Mouse (Mus musculus): ENCODE measurements around the gene Gmeb1.

Gene Gmeb1

DNA sequence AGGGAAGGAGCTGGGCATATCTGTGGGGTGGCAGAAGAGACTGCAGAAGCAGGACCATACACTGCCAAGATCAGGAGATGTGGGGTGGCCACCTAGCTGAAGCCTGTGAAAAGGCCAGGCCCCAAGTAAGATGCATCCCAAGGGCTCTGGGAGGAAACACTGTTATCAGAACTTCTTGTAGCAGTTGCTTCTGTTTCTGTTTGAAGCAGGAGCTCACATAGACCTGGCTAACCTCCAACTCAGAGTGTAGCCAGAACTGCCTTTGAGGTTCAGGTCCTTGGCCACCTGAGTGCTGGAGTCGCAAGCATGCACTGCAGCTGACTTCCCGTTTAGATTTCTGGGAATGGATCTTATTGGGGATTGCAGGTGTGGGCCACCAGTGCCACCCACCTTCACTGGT is 43.6 kb downstream of the Gmeb1 start:
- DNase-seq (ENCODE audit: low read depth) = no peak

DNA sequence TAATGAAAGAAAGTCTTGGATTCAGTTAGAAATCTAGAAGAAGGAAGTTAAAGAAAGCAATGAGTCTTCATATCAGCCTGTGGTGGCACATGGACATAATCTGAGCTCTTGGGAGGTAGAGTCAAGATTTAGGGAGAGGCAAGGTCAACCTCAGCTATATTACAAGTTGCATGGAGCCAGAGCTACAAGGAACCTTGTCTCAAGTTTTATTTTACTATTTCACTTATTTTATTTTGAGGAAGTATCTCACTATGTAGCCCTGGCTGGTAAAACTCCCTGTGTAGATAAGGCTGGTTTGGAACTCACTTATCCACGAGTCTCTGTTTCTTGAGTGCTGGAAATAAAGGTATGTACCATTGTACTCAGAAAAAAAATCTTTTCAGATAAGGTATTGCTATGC is 44.8 kb downstream of the Gmeb1 start:
- DNase-seq (ENCODE audit: low read depth) = no peak

DNA sequence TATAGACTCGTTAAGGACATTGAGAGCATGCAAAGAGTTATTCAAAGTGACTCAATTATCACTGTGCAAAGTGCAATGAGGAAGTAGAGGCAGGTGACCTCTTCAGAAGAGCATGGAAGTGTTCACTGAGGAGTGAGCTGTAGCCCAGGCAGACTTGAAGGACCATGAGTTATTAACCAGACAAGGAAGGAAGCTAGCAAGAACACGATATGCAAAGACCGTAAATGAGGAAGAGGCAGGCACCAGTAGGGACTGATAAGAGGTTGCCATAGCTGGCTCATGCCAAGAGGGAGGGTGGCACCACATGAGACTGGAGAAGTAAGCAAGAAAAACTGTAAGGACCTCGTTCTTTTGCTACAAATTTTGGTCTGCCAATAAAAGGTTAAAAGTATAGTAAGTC is 46.6 kb downstream of the Gmeb1 start:
- DNase-seq (ENCODE audit: low read depth) = peak; percentile 38

GRCm38 (mm10) chr4:132211953-132212734 is 49.3 kb downstream of the Gmeb1 start, which contains the start of gene Ythdf2:
Ythdf2 (minus strand) TSS chr4:132212303.
- peak; percentile 92 for DNase-seq (ENCODE audit: low read depth)

GRCm38 (mm10) chr4:132211091-132211942 is 50.1 kb downstream of the Gmeb1 start:
- no peak for DNase-seq (ENCODE audit: low read depth)

DNA sequence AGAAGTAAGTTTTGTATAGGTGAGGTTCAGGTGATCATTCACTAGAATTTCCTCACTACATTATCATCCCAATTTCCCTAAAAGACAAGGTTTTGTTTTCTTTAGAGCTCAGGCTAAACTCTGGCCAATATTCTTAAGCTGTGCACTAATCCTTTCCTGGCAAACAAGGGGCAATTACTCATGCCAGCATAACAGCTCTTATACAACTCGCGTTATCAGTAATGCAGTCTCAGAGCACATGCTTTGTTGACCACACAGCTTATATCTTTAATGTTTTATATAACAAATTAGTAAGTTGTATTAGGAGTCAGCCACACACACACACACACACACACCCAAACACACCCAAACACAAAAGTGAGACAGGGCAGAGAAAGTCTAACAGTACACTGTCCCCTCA is 51.1 kb downstream of the Gmeb1 start:
- no peak for DNase-seq (ENCODE audit: low read depth)

GRCm38 (mm10) chr4:132209299-132209698 is 52.1 kb downstream of the Gmeb1 start:
- DNase-seq (ENCODE audit: low read depth) = no peak

GRCm38 (mm10) chr4:132207280-132207679 is 54.1 kb downstream of the Gmeb1 start:
- DNase-seq (ENCODE audit: low read depth) = no peak

- DNase-seq (ENCODE audit: low read depth) = no peak
These were observed 62.6 kb downstream of the Gmeb1 start for GRCm38 (mm10) chr4:132198771-132199170.

- DNase-seq (ENCODE audit: low read depth) = no peak
These were observed 63.1 kb downstream of the Gmeb1 start for GRCm38 (mm10) chr4:132198285-132198712.

- no peak for DNase-seq (ENCODE audit: low read depth)
These were observed 66.4 kb downstream of the Gmeb1 start for GRCm38 (mm10) chr4:132194975-132195374.

- no peak for DNase-seq (ENCODE audit: low read depth)
These were observed 67.0 kb downstream of the Gmeb1 start for GRCm38 (mm10) chr4:132194373-132194772.

DNA sequence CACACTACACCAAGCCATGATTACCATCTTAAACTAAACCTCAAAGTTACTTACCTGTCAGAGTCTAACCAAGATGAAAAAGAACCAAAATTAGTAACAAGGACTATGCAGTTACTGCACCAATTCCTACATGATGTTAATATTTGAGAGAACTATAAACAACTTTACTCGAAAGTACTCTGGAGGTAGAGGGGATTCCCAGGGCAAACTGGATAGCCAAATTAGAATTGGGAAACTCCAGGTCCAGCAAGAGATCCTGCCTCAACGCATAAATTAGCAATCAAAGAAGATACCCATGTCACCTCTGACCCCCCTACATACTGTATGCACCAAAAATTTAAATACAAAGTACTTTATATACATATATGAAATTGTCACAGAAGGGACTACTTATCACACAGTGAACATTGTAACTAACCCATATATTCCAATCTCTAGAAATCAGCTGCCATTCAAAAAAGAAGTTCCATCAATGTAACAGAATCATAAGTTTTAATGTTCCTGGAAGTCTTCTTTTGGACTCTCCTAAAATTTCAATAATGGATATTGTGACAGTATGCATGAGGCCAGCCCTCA is 73.5 kb downstream of the Gmeb1 start:
- no peak for DNase-seq (ENCODE audit: low read depth)

- DNase-seq (ENCODE audit: low read depth) = no peak
These were observed 78.2 kb downstream of the Gmeb1 start for GRCm38 (mm10) chr4:132183162-132183561.

DNA sequence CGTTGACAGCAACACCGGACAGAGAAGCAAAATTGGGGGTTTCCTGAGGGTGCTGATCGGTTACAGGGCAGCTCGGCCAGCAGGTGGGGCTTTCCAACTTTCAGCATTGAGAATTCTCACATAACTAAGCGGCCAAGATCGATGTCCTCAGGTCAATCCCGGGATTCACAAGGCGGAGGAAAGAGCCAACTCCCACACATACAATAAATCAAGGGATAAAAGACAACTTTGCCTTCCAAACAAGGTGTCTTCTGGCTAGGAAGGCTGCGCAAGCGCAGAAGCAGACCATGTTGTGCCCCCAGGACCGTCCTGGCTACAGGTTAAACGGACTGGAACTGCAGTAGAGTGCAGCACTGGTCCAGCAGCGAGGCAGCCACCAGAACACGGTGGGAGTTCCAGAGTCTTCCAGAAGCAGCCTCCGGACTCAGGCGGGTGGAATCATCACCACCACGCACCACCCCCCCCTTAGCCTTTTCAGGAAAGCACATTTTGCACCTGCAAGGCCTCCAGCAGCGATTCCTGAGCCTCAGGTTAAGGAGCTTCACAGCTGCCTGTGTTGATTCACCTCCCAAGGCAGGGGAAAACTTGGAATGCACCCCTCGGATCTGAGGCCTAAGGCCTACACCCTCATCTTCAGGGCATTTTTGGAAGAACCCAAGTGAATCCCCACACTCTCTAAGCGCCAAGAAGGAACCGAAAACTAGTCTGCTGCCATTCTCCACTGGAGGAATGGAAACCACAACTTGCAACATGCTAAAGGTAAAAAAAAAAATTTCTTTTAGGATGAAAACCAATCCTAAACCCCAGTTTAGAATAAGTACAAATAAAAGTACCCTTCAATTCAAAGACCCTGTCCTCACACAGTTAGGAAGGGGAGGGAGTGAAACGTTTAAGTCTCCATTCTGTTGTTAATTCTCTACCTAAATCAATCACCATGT is 79.4 kb downstream of the Gmeb1 start:
- no peak for DNase-seq (ENCODE audit: low read depth)

GRCm38 (mm10) chr4:132180710-132181109 is 80.7 kb downstream of the Gmeb1 start:
- DNase-seq (ENCODE audit: low read depth) = no peak

- DNase-seq (ENCODE audit: low read depth) = peak; percentile 65
These were observed 82.8 kb downstream of the Gmeb1 start for GRCm38 (mm10) chr4:132178630-132179059.

DNA sequence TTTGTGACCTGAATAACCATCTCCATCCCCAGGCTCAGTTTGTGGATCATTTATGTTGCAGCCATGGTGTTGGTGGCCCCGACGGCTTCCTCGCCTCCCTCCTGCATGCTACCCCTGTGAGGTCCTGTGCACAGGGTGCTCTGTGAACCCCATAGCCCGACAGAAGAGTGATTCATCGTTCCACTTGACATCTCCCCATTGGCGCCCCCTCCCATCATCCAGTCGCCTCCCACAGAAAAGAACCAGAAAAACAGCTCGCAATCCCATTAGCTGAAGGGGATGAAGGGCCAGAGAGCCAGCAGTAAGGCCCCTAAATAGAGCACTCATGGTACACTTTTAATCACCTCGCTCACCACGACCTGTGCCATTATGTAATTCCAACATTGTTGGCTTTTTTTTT is 84.9 kb downstream of the Gmeb1 start:
- no peak for DNase-seq (ENCODE audit: low read depth)
